Comparison of ENCODE assay signal across 18 mouse cellular contexts in genomic region chr3:90614148-90614530, GRCm38 (mm10). TPM values are rescaled to one million over a fixed set of nuclear protein-coding genes. Genes with fewer than 3 reads are reported as not detected.
A peak's percentile ranks its signal among the peaks of the same experiment; 100 is the strongest.
DNase-seq lines count a peak whose midpoint lies in the region; ATAC-seq and TF ChIP-seq lines count a peak whose summit lies in the region.
"Had no signal": no experiment of that assay in that cellular context is flagged by ENCODE, and none has a peak within 500 bp of the region (broad histone marks: within the 10 kb centered on the region; RNA-seq: fewer than 3 reads in every experiment).

No protein-coding gene starts in this region.

- H3K36me3 ChIP-seq in heart, postnatal 0 days (replicated peaks; ENCODE audit: control insufficient read depth, insufficient read depth, low read length), result no peaks in the 10 kb centered on the region
- H3K36me3 ChIP-seq in lung, embryonic 15.5 days, result no peaks in the 10 kb centered on the region
- no peaks in the 10 kb centered on the region for H3K36me3 ChIP-seq in embryonic facial prominence, embryonic 15.5 days
- H3K36me3 ChIP-seq in stomach, embryonic 15.5 days, result no peaks in the 10 kb centered on the region
- H3K36me3 ChIP-seq: midbrain, embryonic 12.5 days; neural tube, embryonic 13.5 days had no signal

- TF ChIP-seq POLR2A in cerebellum, adult 2 months (IDR thresholded peaks at IDR 0.05; ENCODE audit: borderline replicate concordance, insufficient read depth, low read length), result no peak

- peaks cover 13% of the 10 kb centered on the region; the same call in 1 of the 2 replicates for H3K4me1 ChIP-seq in heart, postnatal 0 days (ENCODE audit: control insufficient read depth, insufficient read depth)
- peaks cover 20% of the 10 kb centered on the region for H3K4me1 ChIP-seq in lung, embryonic 15.5 days
- H3K4me1 ChIP-seq in embryonic facial prominence, embryonic 15.5 days, result peaks cover 35% of the 10 kb centered on the region
- H3K4me1 ChIP-seq in stomach, embryonic 15.5 days, result peaks cover 21% of the 10 kb centered on the region
- peaks cover 5% of the 10 kb centered on the region for H3K4me1 ChIP-seq in cerebellum, adult 2 months (ENCODE audit: control insufficient read depth, insufficient read depth, low read length)

- intact Hi-C loops in heart, postnatal 25 days (cut with DNase I), result loop anchor here (5.0 to 10.0 kb wide), 2 partner anchors 102 to 199 kb away; partner anchors contain the start of genes S100a1 and S100a13

- no peak overlapping the region for H3K9ac ChIP-seq in heart, postnatal 0 days (replicated peaks; ENCODE audit: low read depth, low read length)
- H3K9ac ChIP-seq in lung, embryonic 15.5 days, result no peak overlapping the region
- H3K9ac ChIP-seq in embryonic facial prominence, embryonic 15.5 days, result no peak overlapping the region
- H3K9ac ChIP-seq in stomach, embryonic 15.5 days, result no peak overlapping the region
- H3K9ac ChIP-seq: hindbrain, embryonic 14.5 days; midbrain, embryonic 12.5 days; neural tube, embryonic 13.5 days had no signal

- WGBS in heart, postnatal 0 days, result 78% methylated on average over 6 of the region's 6 CpGs
- WGBS in lung, embryonic 15.5 days, result 83% methylated on average over 6 of the region's 6 CpGs
- WGBS in embryonic facial prominence, embryonic 15.5 days, result 85% methylated on average over 6 of the region's 6 CpGs
- 83% methylated on average over 6 of the region's 6 CpGs for whole genome bisulfite sequencing in stomach, embryonic 15.5 days
- WGBS in cerebellum, adult 2 months, result 88% methylated on average over 6 of the region's 6 CpGs

- H3K27ac ChIP-seq in heart, postnatal 0 days (ENCODE audit: low read depth), result no peak overlapping the region
- 0 out of 2 replicates have a peak overlapping the region, but pooled peaks have one; percentile 51 for H3K27ac ChIP-seq in lung, embryonic 15.5 days
- no peak overlapping the region for H3K27ac ChIP-seq in embryonic facial prominence, embryonic 15.5 days (replicated peaks)
- H3K27ac ChIP-seq in stomach, embryonic 15.5 days, result peak overlapping the region; percentile 85
- no peak overlapping the region for H3K27ac ChIP-seq in cerebellum, adult 2 months (ENCODE audit: insufficient read depth, low read length)
- H3K27ac ChIP-seq: hindbrain, embryonic 14.5 days; midbrain, embryonic 12.5 days; neural tube, embryonic 13.5 days had no signal

- ATAC-seq in heart, postnatal 0 days (ENCODE audit: insufficient read depth, low read depth), result no peak
- no peak for ATAC-seq in lung, embryonic 15.5 days (ENCODE audit: borderline replicate concordance, extremely low read depth, low FRiP score, low TSS enrichment)
- ATAC-seq in embryonic facial prominence, embryonic 15.5 days (ENCODE audit: insufficient number of reproducible peaks, low FRiP score, low TSS enrichment, low read depth), result no peak
- ATAC-seq in stomach, embryonic 15.5 days (ENCODE audit: insufficient read depth, low FRiP score, low read depth), result no peak

- no peaks in the 10 kb centered on the region for H3K27me3 ChIP-seq in heart, postnatal 0 days (ENCODE audit: control insufficient read depth, insufficient read depth, low read length)
- no peaks in the 10 kb centered on the region for H3K27me3 ChIP-seq in lung, embryonic 15.5 days
- no peaks in the 10 kb centered on the region for H3K27me3 ChIP-seq in embryonic facial prominence, embryonic 15.5 days
- H3K27me3 ChIP-seq in stomach, embryonic 15.5 days (replicated peaks), result no peaks in the 10 kb centered on the region
- 0 out of 2 replicates have a peak, but pooled peaks cover 2% of the 10 kb centered on the region for H3K27me3 ChIP-seq in cerebellum, adult 2 months (ENCODE audit: control insufficient read depth, insufficient read depth, low read length)

- no peak for TF ChIP-seq CTCF in heart, postnatal 0 days (IDR thresholded peaks at IDR 0.05; ENCODE audit: low read depth)
- TF ChIP-seq CTCF in cerebellum, adult 2 months (IDR thresholded peaks at IDR 0.05; ENCODE audit: borderline replicate concordance, insufficient read depth, low read depth, low read length), result no peak

- H3K4me3 ChIP-seq in heart, postnatal 0 days (ENCODE audit: low read depth, low read length), result peak overlapping the region; percentile 40; the same call in 1 of the 2 replicates
- H3K4me3 ChIP-seq in lung, embryonic 15.5 days, result no peak overlapping the region
- peak overlapping the region; percentile 44 for H3K4me3 ChIP-seq in embryonic facial prominence, embryonic 15.5 days (replicated peaks)
- peak overlapping the region; percentile 51 for H3K4me3 ChIP-seq in stomach, embryonic 15.5 days (replicated peaks)
- H3K4me3 ChIP-seq in cerebellum, adult 2 months (replicated peaks; ENCODE audit: insufficient read depth, low read depth, low read length), result no peak overlapping the region
- H3K4me3 ChIP-seq: midbrain, embryonic 12.5 days; neural tube, embryonic 13.5 days had no signal

- no peak for DNase-seq in heart, postnatal 0 days (ENCODE audit: low spot score)
- DNase-seq in heart, postnatal 25 days (ENCODE audit: low spot score), result no peak
- DNase-seq in lung, postnatal 4 days, result no peak
- no peak for DNase-seq in cerebellum, adult 2 months
- DNase-seq: cerebellum, adult 18-20 months; retina, postnatal 1 day had no signal

- peak overlapping the region; percentile 62 for H3K4me2 ChIP-seq in heart, postnatal 0 days (ENCODE audit: low read depth, low read length)
- H3K4me2 ChIP-seq in lung, embryonic 15.5 days, result peak overlapping the region; percentile 77
- peak overlapping the region; percentile 74 for H3K4me2 ChIP-seq in embryonic facial prominence, embryonic 15.5 days (replicated peaks)
- peak overlapping the region; percentile 71 for H3K4me2 ChIP-seq in stomach, embryonic 15.5 days
- H3K4me2 ChIP-seq: midbrain, embryonic 12.5 days had no signal

- H3K9me3 ChIP-seq in heart, postnatal 0 days (replicated peaks; ENCODE audit: control insufficient read depth, low read length), result no peaks in the 10 kb centered on the region
- no peaks in the 10 kb centered on the region for H3K9me3 ChIP-seq in lung, embryonic 15.5 days
- H3K9me3 ChIP-seq in embryonic facial prominence, embryonic 15.5 days (replicated peaks), result no peaks in the 10 kb centered on the region
- no peaks in the 10 kb centered on the region for H3K9me3 ChIP-seq in stomach, embryonic 15.5 days
- H3K9me3 ChIP-seq: neural tube, embryonic 13.5 days had no signal

- TF ChIP-seq EP300 in heart, postnatal 0 days (IDR thresholded peaks at IDR 0.05; ENCODE audit: low read depth), result no peak

RNA-seq across cellular contexts. Expression of gene S100a6, which starts 1.5 kb away (rescaled TPM):
- 16.5 and 82.9 TPM in 2 replicates for total RNA-seq in heart, postnatal 0 days (2014; rRNA removed; ENCODE audit: low replicate concordance)
- 97.5 and 110 TPM in 2 replicates for polyA plus RNA-seq in heart, postnatal 0 days (2015; fragmentation: Nextera tagmentation; extraction: Ambion mirVana)
- 10 to 100 TPM; 70.8 to 84.4 TPM for total RNA-seq in heart, postnatal 25 days (2021)
- polyA plus RNA-seq in lung, embryonic 15.5 days (2015; fragmentation: Nextera tagmentation; extraction: Ambion mirVana), result 148 and 158 TPM in 2 replicates
- polyA plus RNA-seq in embryonic facial prominence, embryonic 15.5 days (2015; fragmentation: Nextera tagmentation; extraction: Ambion mirVana), result 449 and 474 TPM in 2 replicates
- 503 and 642 TPM in 2 replicates for polyA plus RNA-seq in stomach, embryonic 15.5 days (2015; fragmentation: Nextera tagmentation; extraction: Ambion mirVana)
- polyA plus RNA-seq in cerebellum, adult 2 months (2012; rRNA removed), result 32.0 and 36.0 TPM in 2 replicates

RNA-seq across cellular contexts. Expression of gene S100a5, which starts 5.8 kb away (rescaled TPM):
- not detected in 2 replicates for total RNA-seq in heart, postnatal 0 days (2014; rRNA removed; ENCODE audit: low replicate concordance)
- polyA plus RNA-seq in heart, postnatal 0 days (2015; fragmentation: Nextera tagmentation; extraction: Ambion mirVana), result not detected in 2 replicates
- total RNA-seq in heart, postnatal 25 days (2021), result not detected
- polyA plus RNA-seq in lung, embryonic 15.5 days (2015; fragmentation: Nextera tagmentation; extraction: Ambion mirVana), result not detected in 2 replicates
- polyA plus RNA-seq in embryonic facial prominence, embryonic 15.5 days (2015; fragmentation: Nextera tagmentation; extraction: Ambion mirVana), result 2.8 and 3.1 TPM in 2 replicates
- polyA plus RNA-seq in stomach, embryonic 15.5 days (2015; fragmentation: Nextera tagmentation; extraction: Ambion mirVana), result 4.5 and 6.5 TPM in 2 replicates
- not detected in 2 replicates for polyA plus RNA-seq in cerebellum, adult 2 months (2012; rRNA removed)
- total RNA-seq: adrenal gland, postnatal 4 days; heart, adult 8-10 months; liver, adult 2 months had no signal
- polyA plus RNA-seq: hindbrain, embryonic 14.5 days; large intestine, adult 2 months; liver, adult 2 months; midbrain, embryonic 12.5 days; neural tube, embryonic 13.5 days had no signal

RNA-seq across cellular contexts. Expression of gene S100a4, which starts 10.6 kb away (rescaled TPM):
- total RNA-seq in heart, postnatal 0 days (2014; rRNA removed; ENCODE audit: low replicate concordance), result 1.3 TPM in 1 of 2 replicates, not detected in the other
- 4.4 and 4.8 TPM in 2 replicates for polyA plus RNA-seq in heart, postnatal 0 days (2015; fragmentation: Nextera tagmentation; extraction: Ambion mirVana)
- 10 to 100 TPM in 1 of 2 experiments, 1 to 10 TPM in 1; 8.0 to 11.2 TPM for total RNA-seq in heart, postnatal 25 days (2021)
- polyA plus RNA-seq in lung, embryonic 15.5 days (2015; fragmentation: Nextera tagmentation; extraction: Ambion mirVana), result 6.0 and 8.9 TPM in 2 replicates
- polyA plus RNA-seq in embryonic facial prominence, embryonic 15.5 days (2015; fragmentation: Nextera tagmentation; extraction: Ambion mirVana), result 24.9 and 31.5 TPM in 2 replicates
- 13.0 and 13.6 TPM in 2 replicates for polyA plus RNA-seq in stomach, embryonic 15.5 days (2015; fragmentation: Nextera tagmentation; extraction: Ambion mirVana)
- 2.7 and 4.1 TPM in 2 replicates for polyA plus RNA-seq in cerebellum, adult 2 months (2012; rRNA removed)
- polyA plus RNA-seq: neural tube, embryonic 13.5 days had no signal

RNA-seq across cellular contexts. Expression of gene Gm42674, which starts 12.4 kb away (rescaled TPM):
- total RNA-seq in heart, postnatal 0 days (2014; rRNA removed; ENCODE audit: low replicate concordance), result not detected in 2 replicates
- not detected in 2 replicates for polyA plus RNA-seq in heart, postnatal 0 days (2015; fragmentation: Nextera tagmentation; extraction: Ambion mirVana)
- not detected for total RNA-seq in heart, postnatal 25 days (2021)
- not detected in 2 replicates for polyA plus RNA-seq in lung, embryonic 15.5 days (2015; fragmentation: Nextera tagmentation; extraction: Ambion mirVana)
- not detected in 2 replicates for polyA plus RNA-seq in embryonic facial prominence, embryonic 15.5 days (2015; fragmentation: Nextera tagmentation; extraction: Ambion mirVana)
- polyA plus RNA-seq in stomach, embryonic 15.5 days (2015; fragmentation: Nextera tagmentation; extraction: Ambion mirVana), result not detected in 2 replicates
- not detected in 2 replicates for polyA plus RNA-seq in cerebellum, adult 2 months (2012; rRNA removed)
- total RNA-seq: adrenal gland, postnatal 4 days; heart, adult 8-10 months; left cerebral cortex, adult 8-10 months; liver, adult 2 months had no signal
- polyA plus RNA-seq: hindbrain, embryonic 14.5 days; large intestine, adult 2 months; liver, adult 2 months; midbrain, embryonic 12.5 days; neural tube, embryonic 13.5 days; thymus, postnatal 0 days had no signal

RNA-seq across cellular contexts. Expression of gene S100a2, which starts 24.1 kb away (rescaled TPM):
- not detected in 2 replicates for total RNA-seq in heart, postnatal 0 days (2014; rRNA removed; ENCODE audit: low replicate concordance)
- not detected in 2 replicates for polyA plus RNA-seq in heart, postnatal 0 days (2015; fragmentation: Nextera tagmentation; extraction: Ambion mirVana)
- total RNA-seq in heart, postnatal 25 days (2021), result not detected
- not detected in 2 replicates for polyA plus RNA-seq in lung, embryonic 15.5 days (2015; fragmentation: Nextera tagmentation; extraction: Ambion mirVana)
- not detected in 2 replicates for polyA plus RNA-seq in embryonic facial prominence, embryonic 15.5 days (2015; fragmentation: Nextera tagmentation; extraction: Ambion mirVana)
- not detected in 2 replicates for polyA plus RNA-seq in stomach, embryonic 15.5 days (2015; fragmentation: Nextera tagmentation; extraction: Ambion mirVana)
- not detected in 2 replicates for polyA plus RNA-seq in cerebellum, adult 2 months (2012; rRNA removed)
- total RNA-seq: adrenal gland, postnatal 4 days; heart, adult 8-10 months; left cerebral cortex, adult 8-10 months; liver, adult 2 months had no signal
- polyA plus RNA-seq: hindbrain, embryonic 14.5 days; large intestine, adult 2 months; liver, adult 2 months; midbrain, embryonic 12.5 days; neural tube, embryonic 13.5 days had no signal

Comparison
In these comparisons a context has a peak if more than half of its experiments do, and no peak if none do; other contexts are left out.
1. H3K27ac ChIP-seq: peak in lung, embryonic 15.5 days (single experiment) and stomach, embryonic 15.5 days (single experiment); none in heart, postnatal 0 days (single experiment), embryonic facial prominence, embryonic 15.5 days (single experiment) and cerebellum, adult 2 months (single experiment).
2. H3K4me3 ChIP-seq: peak in heart, postnatal 0 days (single experiment), embryonic facial prominence, embryonic 15.5 days (single experiment) and stomach, embryonic 15.5 days (single experiment); none in lung, embryonic 15.5 days (single experiment) and cerebellum, adult 2 months (single experiment).
3. Peak in every context shown above with its lines, with median percentiles within 50 percentile points of each other: H3K4me2 ChIP-seq.